ENCODE assay signal across 27 mouse cellular contexts in the genomic region with DNA sequence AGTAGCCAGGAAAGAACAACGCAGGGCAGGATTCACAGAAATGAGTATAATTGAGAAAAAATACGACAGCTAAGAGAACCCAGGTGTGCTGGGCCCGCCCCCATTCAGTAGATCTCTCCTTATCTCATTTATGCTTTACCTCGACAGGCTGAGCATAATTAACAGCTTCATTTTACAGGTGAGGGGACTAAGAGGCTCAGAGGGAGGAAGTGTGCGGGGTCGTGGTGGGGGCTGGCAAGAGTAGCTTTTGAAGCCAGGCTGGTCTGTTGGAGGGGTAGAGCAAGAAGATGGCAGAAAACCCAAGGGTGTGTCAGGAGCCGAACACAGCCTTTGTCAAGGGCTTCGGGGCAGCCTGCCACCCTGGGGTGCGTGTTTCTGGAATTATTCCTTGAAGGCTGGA. TPM values are rescaled to one million over a fixed set of nuclear protein-coding genes. Genes with fewer than 3 reads are reported as not detected.
DNase-seq lines count a peak whose midpoint lies in the region; TF ChIP-seq lines count a peak whose summit lies in the region.
"Had no signal": no experiment of that assay in that cellular context is flagged by ENCODE, and none has a peak within 500 bp of the region (broad histone marks: within the 10 kb centered on the region; RNA-seq: fewer than 3 reads in every experiment).

No protein-coding gene starts in this region.

- dilution Hi-C loops in CH12.LX (cut with MboI; ENCODE audit: extremely low pct_ligation_motif_present, extremely low pct_unique_long_range_greater_than_20kb, low sequenced_read_pairs): no loop called here

- H3K4me2 ChIP-seq in CH12.LX (ENCODE audit: insufficient read depth, low read depth, poor library complexity, severe bottlenecking): peak overlapping the region; percentile 19
- H3K4me2 ChIP-seq: embryonic facial prominence, embryonic 12.5 days; embryonic facial prominence, embryonic 15.5 days; forebrain, embryonic 12.5 days; heart, embryonic 13.5 days; hindbrain, embryonic 14.5 days had no signal

- no peak for DNase-seq in spleen, adult 2 months (ENCODE audit: low read depth in 1 of 2, low spot score in 2 of 2)
- DNase-seq in spleen, adult 18-20 months: no peak
- no peak for DNase-seq in CH12.LX (ENCODE audit: extremely low read depth)
- peak; percentile 64 for DNase-seq in thymus, postnatal 36 days
- no peak for DNase-seq in c-Kit-positive CD71-positive TER-119-positive erythroid progenitor cells, embryonic 14.5 days (ENCODE audit: low spot score)
- no peak for DNase-seq in testis, postnatal 10 days (ENCODE audit: low spot score)
- DNase-seq: adrenal gland, adult 2 months; adrenal gland, postnatal 25 days; cerebellum, adult 11 months; cerebellum, adult 2 months; cerebellum, adult 9-11 months; cerebellum, postnatal 25 days; gastrocnemius, postnatal 10 days; gastrocnemius, postnatal 36 days; heart, adult 2 months; heart, postnatal 14 days; heart, postnatal 4 days had no signal

- no peak for TF ChIP-seq POLR2A in spleen, adult 2 months (IDR thresholded peaks at IDR 0.05; ENCODE audit: low read depth, low read length)
- no peak for TF ChIP-seq POLR2A in CH12.LX (IDR thresholded peaks at IDR 0.05; ENCODE audit: low read depth, low read length)

- H3K9ac ChIP-seq in CH12.LX (ENCODE audit: insufficient read depth, low read depth): peak overlapping the region; percentile 11; the same call in 1 of the 2 replicates
- H3K9ac ChIP-seq: embryonic facial prominence, embryonic 12.5 days; embryonic facial prominence, embryonic 15.5 days; forebrain, embryonic 12.5 days; heart, embryonic 13.5 days; hindbrain, embryonic 14.5 days had no signal

- no peak for TF ChIP-seq CTCF in spleen, adult 2 months (IDR thresholded peaks at IDR 0.05; ENCODE audit: extremely low read depth, insufficient read depth, insufficient read length, insufficient replicate concordance)
- no peak for TF ChIP-seq CTCF in CH12.LX (conservative IDR thresholded peaks at IDR 0.05 in 1 of 2, IDR thresholded peaks at IDR 0.05 in 1 of 2; ENCODE audit: low read depth in 2 of 2, low read length in 2 of 2)
- no peak for TF ChIP-seq CTCF in E14TG2a.4 (conservative IDR thresholded peaks at IDR 0.05; ENCODE audit: low read length)

- TF ChIP-seq EP300 in CH12.LX (IDR thresholded peaks at IDR 0.05; ENCODE audit: low read length): no peak

- no peak for TF ChIP-seq RAD21 in CH12.LX (IDR thresholded peaks at IDR 0.05; ENCODE audit: low read depth, low read length)

- peak overlapping the region; percentile 84 for H3K27ac ChIP-seq in spleen, adult 2 months (ENCODE audit: insufficient read depth, low read length)
- peak overlapping the region; percentile 56 for H3K27ac ChIP-seq in CH12.LX (ENCODE audit: insufficient read depth, low read depth)
- H3K27ac ChIP-seq: embryonic facial prominence, embryonic 12.5 days; embryonic facial prominence, embryonic 15.5 days; forebrain, embryonic 12.5 days; heart, adult 2 months; heart, embryonic 10.5 days; heart, embryonic 13.5 days; hindbrain, embryonic 14.5 days; hindbrain, postnatal 0 days had no signal

- no peaks in the 10 kb centered on the region for H3K36me3 ChIP-seq in spleen, adult 2 months (ENCODE audit: control insufficient read depth, insufficient read depth, low read length)
- H3K36me3 ChIP-seq in CH12.LX (replicated peaks in 1 of 2; ENCODE audit: control insufficient read depth in 1 of 2, insufficient read depth in 1 of 2, low read length in 1 of 2) (no peaks in the 10 kb centered on the region), E14TG2a.4 (ENCODE audit: insufficient read depth, low read length) (no peaks in the 10 kb centered on the region)
- H3K36me3 ChIP-seq: embryonic facial prominence, embryonic 12.5 days; embryonic facial prominence, embryonic 15.5 days; forebrain, embryonic 12.5 days; G1E; heart, embryonic 10.5 days; heart, embryonic 13.5 days had no signal

- H3K79me2 ChIP-seq in CH12.LX (replicated peaks; ENCODE audit: control insufficient read depth, extremely low read depth, insufficient read depth, poor library complexity, severe bottlenecking): no peaks in the 10 kb centered on the region

- H3K9me3 ChIP-seq in CH12.LX (replicated peaks; ENCODE audit: low read length): no peaks in the 10 kb centered on the region
- no peaks in the 10 kb centered on the region for H3K9me3 ChIP-seq in E14TG2a.4 (ENCODE audit: low read length)
- H3K9me3 ChIP-seq: embryonic facial prominence, embryonic 12.5 days; embryonic facial prominence, embryonic 15.5 days; forebrain, embryonic 12.5 days; G1E; heart, embryonic 10.5 days; heart, embryonic 13.5 days had no signal

- 66% methylated on average over 9 of the region's 9 CpGs for WGBS in spleen, adult 2 months

- no peaks in the 10 kb centered on the region for H3K27me3 ChIP-seq in spleen, adult 2 months (ENCODE audit: control insufficient read depth, insufficient read depth, low read length)
- H3K27me3 ChIP-seq in CH12.LX (replicated peaks): no peaks in the 10 kb centered on the region
- H3K27me3 ChIP-seq in E14TG2a.4 (ENCODE audit: insufficient read depth, low read length): peaks cover 13% of the 10 kb centered on the region
- H3K27me3 ChIP-seq: embryonic facial prominence, embryonic 12.5 days; embryonic facial prominence, embryonic 15.5 days; forebrain, embryonic 12.5 days; heart, embryonic 13.5 days; Patski had no signal

- no peak overlapping the region for H3K4me3 ChIP-seq in spleen, adult 2 months (ENCODE audit: extremely low read depth, insufficient read depth, insufficient read length)
- H3K4me3 ChIP-seq in CH12.LX (replicated peaks in 1 of 3; ENCODE audit: low read depth in 2 of 3, low read length in 2 of 3, poor library complexity in 1 of 3) (peak overlapping the region in 2 of 3 experiments; percentile 3), E14TG2a.4 (replicated peaks; ENCODE audit: low read length) (peak overlapping the region; percentile 20; the same call in 1 of the 2 replicates)
- H3K4me3 ChIP-seq: embryonic facial prominence, embryonic 12.5 days; embryonic facial prominence, embryonic 15.5 days; forebrain, embryonic 12.5 days; heart, adult 2 months; heart, embryonic 10.5 days; heart, embryonic 13.5 days had no signal

- in situ Hi-C loops in CH12.LX (cut with MboI; ENCODE audit: low pct_ligation_motif_present, low pct_unique_long_range_greater_than_20kb, low sequenced_read_pairs): loop anchor here (5.0 kb wide), 2 partner anchors 37 to 43 kb away; no protein-coding TSS in a partner anchor

- peaks cover 6% of the 10 kb centered on the region; the same call in 1 of the 2 replicates for H3K4me1 ChIP-seq in spleen, adult 2 months (ENCODE audit: control insufficient read depth, insufficient read depth, insufficient read length)
- H3K4me1 ChIP-seq in CH12.LX (ENCODE audit: control insufficient read depth in 1 of 2, insufficient read depth in 2 of 2) (peaks cover 26 to 74% of the 10 kb centered on the region in 2 experiments), E14TG2a.4 (replicated peaks; ENCODE audit: low read depth, low read length) (peaks cover 31% of the 10 kb centered on the region)
- H3K4me1 ChIP-seq: embryonic facial prominence, embryonic 12.5 days; embryonic facial prominence, embryonic 15.5 days; forebrain, embryonic 12.5 days had no signal

TF ChIP-seq in CH12.LX, 34 proteins besides CTCF, POLR2A, EP300 and RAD21:
- no peak for TF ChIP-seq POLR2AphosphoS2 (IDR thresholded peaks at IDR 0.05; ENCODE audit: low read depth, low read length)
- TF ChIP-seq CHD1 (IDR thresholded peaks at IDR 0.05; ENCODE audit: low read depth, low read length): no peak
- TF ChIP-seq USF2 (conservative IDR thresholded peaks at IDR 0.05; ENCODE audit: low read depth, low read length): no peak
- TF ChIP-seq GABPA (IDR thresholded peaks at IDR 0.05; ENCODE audit: insufficient replicate concordance, low read depth, low read length): no peak
- TF ChIP-seq MAZ (IDR thresholded peaks at IDR 0.05; ENCODE audit: low read depth, low read length): no peak
- no peak for TF ChIP-seq ZKSCAN1 (IDR thresholded peaks at IDR 0.05; ENCODE audit: borderline replicate concordance, low read depth, low read length)
- TF ChIP-seq PAX5 (IDR thresholded peaks at IDR 0.05; ENCODE audit: low read length): no peak
- no peak for TF ChIP-seq TCF12 (IDR thresholded peaks at IDR 0.05; ENCODE audit: low read depth, low read length)

RNA-seq across cellular contexts. Expression of a gene that starts 16.1 kb away (rescaled TPM):
- polyA plus RNA-seq in spleen, adult 2 months (2012; rRNA removed): 139 and 165 TPM in 2 replicates
- total RNA-seq in CH12.LX (2012; rRNA removed) (0.46 and 0.55 TPM in 2 replicates), CH12.LX (2014; rRNA removed) (0.77 and 0.85 TPM in 2 replicates)
- 4.4 and 5.5 TPM in 2 replicates for polyA plus RNA-seq in CH12.LX (2012; ENCODE audit: insufficient read length, low read depth)
- total RNA-seq: G1E had no signal
- polyA plus RNA-seq: G1E had no signal

Comparison
In these comparisons a context has a peak if more than half of its experiments do, and no peak if none do; other contexts are left out.
1. DNase-seq: peak in thymus, postnatal 36 days (2 of 2); none in spleen, adult 2 months (0 of 2), spleen, adult 18-20 months (0 of 2), CH12.LX (single experiment), c-Kit-positive CD71-positive TER-119-positive erythroid progenitor cells, embryonic 14.5 days (single experiment) and testis, postnatal 10 days (single experiment).
2. RNA of a gene that starts 16.1 kb away (polyA plus RNA-seq): 139 to 165 TPM in spleen, adult 2 months; 4.4 to 5.5 TPM in CH12.LX; every median in the first group is over 10 times any median in the second.